Mouse (Mus musculus): ENCODE measurements around the gene Hist1h1d.
A peak's percentile ranks its signal among the peaks of the same experiment; 100 is the strongest.
"Not testable (repeated sequence)": the region's sequence is repeated elsewhere in the genome, so short reads cannot be mapped to it uniquely, and the experiment has no call there.

Hist1h1d gene

DNA sequence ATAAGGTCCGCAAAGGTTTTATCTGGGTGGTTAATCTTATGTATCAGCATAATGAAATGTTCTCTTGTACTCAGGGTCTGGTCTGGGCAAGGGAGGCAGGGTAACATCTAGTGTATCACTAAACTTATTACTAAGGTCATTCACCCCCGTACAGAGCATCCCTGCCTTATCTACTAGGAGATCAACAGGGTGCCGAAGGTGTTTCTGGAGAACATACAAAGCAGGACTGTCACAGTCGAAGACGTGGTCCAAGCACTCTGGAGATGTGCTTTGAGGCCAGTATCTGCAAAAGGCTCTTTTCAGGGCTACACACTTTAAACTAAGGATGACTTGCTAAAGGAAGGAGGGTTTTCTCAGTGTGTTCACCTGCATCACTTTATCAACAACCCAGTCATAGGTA is 6.4 kb upstream of the Hist1h1d start:
- no peak for DNase-seq (ENCODE audit: low read depth, low spot score)

DNA sequence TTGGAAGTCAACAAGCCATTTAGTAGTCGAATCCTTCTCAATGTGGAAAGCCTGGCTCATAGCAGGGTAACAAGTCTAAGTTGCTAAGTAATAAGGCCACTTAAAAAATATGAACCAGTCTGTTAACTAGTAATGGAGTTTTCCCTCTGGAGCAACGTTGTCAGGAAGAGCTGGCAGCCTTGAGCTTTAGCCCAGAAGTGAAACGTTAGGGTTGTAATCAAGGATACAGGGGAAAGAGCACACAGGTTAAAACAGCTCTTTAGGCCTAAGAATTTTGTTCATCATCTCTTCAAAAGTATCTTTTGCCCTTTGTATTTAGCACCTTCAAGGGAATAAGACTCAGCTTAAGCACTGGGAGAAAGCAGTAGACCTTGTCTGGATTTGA is 2.3 kb upstream of the Hist1h1d start:
- DNase-seq (ENCODE audit: low read depth, low spot score), result no peak

DNA sequence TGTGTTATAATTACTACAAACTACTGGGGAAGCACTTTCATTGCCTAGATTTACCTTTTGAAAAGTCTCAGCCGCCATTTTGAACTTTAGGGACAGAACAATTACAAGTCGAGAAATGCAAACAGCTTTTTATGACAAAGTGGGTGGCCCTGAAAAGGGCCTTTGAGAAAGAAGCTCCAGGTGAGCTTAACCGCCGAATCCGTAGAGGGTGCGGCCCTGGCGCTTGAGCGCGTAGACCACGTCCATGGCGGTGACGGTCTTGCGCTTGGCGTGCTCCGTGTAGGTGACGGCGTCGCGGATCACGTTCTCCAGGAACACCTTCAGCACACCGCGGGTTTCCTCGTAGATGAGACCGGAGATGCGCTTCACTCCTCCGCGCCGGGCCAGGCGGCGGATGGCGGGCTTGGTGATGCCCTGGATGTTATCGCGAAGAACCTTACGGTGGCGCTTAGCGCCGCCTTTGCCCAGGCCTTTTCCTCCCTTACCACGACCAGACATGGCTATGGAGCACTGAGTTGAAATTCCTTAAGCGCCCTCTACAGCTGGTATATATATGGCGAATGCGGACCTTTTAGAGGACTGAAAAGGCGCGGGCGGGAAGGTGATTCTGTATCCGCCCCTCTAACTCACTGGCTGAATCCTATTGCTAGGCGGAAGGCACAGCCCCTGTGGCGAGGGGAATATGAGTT is 1.8 kb upstream of the Hist1h1d start, which contains the start of gene Hist1h4f:
TSS of gene Hist1h4f (minus strand) at position 503 of the 689 bp plus-strand sequence.
- peak; percentile 98 for DNase-seq (ENCODE audit: low read depth, low spot score)

DNA sequence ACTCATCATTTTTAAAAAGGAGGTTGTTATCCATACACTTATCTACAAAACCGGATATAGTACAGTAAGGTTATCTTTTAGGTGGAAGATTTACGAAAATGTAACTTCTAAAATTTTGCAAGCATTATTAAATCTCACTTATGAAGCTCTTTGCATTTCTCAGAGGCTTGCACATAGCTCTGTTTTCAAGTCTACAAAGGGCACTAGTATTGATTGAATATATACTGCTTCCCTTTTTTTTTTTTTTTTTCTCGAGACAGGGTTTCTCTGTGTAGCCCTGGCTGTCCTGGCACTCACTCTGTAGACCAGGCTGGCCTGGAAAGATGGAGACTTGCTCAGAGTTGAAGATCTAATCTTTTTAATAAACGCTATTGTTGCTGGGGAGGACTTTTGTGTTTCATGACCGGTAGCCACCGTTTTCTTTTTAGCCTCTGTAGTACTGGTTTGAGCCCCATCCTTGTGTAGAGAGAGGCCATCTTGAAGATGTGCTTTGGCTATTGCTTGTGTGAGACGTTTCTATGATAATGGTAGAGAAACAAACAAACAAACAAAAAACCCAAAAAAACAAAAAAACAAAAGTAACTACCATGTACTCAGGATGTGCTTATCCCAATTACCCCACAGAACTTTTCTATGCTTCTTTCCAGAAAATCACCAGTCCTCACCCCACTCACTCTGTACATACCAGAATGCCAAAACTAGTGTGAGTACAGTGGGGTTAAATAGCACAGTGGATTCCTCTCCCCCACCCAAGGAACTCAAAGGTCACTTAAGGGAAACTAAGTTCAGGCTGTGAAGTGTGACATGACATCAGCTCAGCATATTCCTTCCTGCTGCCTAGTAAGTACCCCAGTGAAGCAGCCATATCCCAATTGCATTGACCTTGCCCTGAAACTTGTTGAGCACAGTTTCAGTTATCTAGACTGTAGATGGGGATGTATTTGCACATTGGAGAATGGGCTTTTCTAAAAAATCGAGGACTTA is 839 bp upstream of the Hist1h1d start:
- no peak for DNase-seq (ENCODE audit: low read depth, low spot score)

DNA sequence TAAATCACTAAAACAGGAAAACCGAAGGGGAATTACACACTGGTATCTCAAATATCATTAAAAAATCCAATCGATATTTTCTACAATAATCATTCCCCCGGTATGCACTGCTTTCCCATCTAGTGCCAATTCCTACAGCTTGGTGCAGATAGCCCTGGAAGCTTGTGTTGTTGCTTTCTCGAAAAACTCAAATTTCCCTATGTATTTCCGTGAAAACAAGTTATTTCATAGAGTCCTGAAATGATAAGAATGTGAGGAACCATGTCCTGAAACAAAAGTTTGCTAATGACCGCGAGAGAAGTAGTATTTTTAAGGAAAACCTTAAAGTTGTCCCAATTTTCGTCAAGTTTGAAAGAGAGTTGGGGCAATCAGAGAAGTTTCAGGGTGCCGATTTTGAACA is 1.3 kb downstream of the Hist1h1d start:
- no peak for DNase-seq (ENCODE audit: low read depth, low spot score)

DNA sequence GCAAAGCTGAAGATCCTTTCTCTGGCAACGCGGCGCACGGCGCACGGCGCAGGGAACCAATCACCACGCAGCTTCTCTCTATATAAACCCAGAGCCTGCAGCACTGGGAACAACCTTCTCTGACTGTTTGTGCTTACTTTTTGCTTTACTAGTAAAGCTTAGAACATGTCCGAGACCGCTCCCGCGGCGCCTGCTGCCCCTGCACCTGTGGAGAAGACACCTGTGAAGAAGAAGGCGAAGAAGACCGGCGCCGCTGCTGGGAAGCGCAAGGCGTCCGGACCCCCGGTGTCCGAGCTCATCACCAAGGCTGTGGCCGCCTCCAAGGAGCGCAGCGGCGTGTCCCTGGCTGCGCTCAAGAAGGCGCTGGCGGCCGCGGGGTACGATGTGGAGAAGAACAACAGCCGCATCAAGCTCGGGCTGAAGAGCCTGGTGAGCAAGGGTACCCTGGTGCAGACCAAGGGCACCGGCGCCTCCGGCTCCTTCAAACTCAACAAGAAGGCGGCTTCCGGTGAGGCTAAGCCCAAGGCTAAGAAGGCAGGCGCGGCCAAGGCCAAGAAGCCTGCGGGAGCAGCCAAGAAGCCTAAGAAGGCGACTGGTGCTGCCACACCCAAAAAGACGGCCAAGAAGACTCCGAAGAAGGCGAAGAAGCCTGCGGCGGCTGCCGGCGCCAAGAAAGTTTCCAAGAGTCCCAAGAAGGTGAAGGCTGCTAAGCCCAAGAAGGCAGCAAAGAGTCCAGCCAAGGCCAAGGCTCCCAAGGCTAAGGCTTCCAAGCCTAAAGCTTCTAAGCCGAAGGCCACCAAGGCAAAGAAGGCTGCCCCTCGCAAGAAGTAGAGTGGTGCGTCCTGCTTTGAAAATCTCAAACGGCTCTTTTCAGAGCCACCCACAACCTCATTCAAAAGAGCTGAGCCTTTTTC is 2.1 kb downstream of the Hist1h1d start:
- DNase-seq (ENCODE audit: low read depth, low spot score), result peak; percentile 94

DNA sequence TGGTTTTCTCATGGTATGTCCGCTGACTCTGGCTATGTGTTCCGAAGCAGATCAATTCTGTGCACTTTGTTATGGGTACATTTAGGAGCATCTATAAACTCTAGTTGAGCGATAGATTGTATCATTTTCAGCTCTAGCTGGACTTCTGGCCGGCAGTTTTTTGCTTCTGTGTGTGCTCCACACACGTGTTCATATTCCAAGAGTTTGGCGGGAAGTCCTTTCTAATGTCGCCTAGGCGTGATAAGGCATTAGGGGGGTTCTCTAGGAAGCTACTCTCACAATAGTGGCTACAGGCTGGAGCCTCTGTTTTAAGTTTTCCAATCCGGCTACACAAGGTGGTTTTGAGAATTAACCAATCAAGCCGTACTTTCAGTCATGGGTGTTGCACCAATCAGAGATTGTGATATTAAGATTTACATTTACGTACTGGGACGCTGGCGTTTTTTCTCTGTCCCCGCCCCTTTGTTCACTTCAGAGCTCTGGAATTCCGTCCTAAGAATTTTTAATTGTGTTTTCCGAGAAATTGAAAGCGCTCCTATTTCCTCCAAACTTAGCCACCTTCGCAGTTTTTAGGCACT is 2.9 kb downstream of the Hist1h1d start:
- peak; percentile 99 for DNase-seq (ENCODE audit: low read depth, low spot score)

DNA sequence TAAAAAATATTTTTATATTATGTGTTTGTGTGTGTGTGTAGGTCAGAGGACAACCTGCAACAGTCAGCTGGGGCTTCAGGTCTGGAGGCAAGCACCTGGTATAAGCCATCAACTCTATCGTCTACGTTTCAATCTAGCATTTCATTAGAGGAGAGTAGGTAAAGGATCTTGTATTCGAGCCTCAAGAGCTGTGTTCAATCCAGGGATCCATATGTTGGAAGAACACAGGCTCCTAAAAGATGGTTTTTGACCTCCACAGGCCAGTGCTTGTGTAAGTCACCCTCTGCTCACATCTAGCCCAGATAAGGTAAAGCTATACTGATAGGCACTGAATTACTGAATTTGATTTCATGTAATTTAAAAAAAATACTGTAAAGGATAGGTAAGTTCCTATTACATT is 3.8 kb downstream of the Hist1h1d start:
- DNase-seq (ENCODE audit: low read depth, low spot score), result no peak

DNA sequence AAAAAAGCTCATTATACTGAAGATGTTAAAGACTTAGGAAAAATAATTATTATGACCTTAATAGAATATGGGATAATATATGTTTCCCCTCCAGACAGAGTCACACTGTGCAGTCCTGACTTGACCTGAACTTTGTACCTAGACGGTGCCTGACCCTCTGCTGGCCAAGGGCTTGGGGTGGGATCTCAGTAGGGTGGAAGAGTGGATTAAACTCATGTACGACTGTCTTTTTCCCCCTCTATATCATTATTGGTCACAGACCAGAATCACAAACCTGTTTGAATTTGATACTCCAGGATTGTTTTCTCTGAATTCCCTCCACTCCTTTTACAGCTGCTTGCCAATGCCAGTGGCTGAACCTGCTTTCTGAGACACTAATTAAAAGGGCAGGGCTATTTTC is 7.6 kb downstream of the Hist1h1d start:
- DNase-seq (ENCODE audit: low read depth, low spot score), result not testable (repeated sequence)

DNA sequence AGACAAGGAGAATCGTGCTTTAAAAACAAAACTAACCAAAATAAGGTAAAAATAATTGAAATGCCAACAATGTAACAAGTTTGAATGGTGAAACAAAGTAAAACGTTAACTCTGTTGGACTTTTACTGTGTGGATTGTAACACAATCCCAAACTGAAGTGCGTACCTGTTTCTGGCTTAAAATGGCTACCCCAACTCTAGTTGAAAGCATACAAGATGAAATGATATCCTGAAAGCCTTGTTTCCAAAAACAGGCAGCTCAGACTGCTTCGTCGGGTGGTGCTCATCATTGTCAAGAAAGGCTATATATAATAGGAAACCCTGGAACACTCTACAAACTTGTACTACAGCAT is 8.4 kb downstream of the Hist1h1d start:
- DNase-seq (ENCODE audit: low read depth, low spot score), result not testable (repeated sequence)

DNA sequence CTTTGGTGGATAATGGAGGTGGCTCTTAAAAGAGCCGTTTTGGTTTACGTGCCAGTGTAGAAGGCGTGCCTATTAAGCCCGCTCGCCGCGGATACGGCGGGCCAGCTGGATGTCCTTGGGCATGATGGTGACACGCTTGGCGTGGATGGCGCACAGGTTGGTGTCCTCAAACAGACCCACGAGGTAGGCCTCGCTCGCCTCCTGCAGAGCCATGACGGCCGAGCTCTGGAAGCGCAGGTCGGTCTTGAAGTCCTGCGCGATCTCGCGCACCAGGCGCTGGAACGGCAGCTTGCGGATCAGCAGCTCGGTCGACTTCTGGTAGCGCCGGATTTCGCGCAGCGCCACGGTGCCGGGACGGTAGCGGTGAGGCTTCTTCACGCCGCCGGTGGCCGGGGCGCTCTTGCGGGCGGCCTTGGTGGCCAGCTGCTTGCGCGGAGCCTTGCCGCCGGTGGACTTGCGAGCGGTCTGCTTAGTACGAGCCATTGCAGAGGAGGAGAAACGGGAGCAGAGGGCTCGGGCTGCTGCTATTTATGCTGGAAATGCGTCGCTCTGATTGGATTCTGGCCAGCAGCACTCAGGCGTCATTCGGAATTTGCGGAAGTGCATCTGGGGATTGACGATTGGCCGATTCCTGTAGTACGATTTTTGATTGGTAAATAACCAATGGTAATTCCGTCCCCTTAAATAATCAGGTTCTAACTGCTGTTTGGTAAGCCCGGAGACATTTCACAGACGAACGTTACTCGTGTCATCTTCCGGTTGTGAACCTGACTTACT is 9.0 kb downstream of the Hist1h1d start, which contains the start of gene Hist1h3e:
TSS of gene Hist1h3e (minus strand) at position 487 of the 777 bp plus-strand sequence.
- DNase-seq (ENCODE audit: low read depth, low spot score), result peak; percentile 99

DNA sequence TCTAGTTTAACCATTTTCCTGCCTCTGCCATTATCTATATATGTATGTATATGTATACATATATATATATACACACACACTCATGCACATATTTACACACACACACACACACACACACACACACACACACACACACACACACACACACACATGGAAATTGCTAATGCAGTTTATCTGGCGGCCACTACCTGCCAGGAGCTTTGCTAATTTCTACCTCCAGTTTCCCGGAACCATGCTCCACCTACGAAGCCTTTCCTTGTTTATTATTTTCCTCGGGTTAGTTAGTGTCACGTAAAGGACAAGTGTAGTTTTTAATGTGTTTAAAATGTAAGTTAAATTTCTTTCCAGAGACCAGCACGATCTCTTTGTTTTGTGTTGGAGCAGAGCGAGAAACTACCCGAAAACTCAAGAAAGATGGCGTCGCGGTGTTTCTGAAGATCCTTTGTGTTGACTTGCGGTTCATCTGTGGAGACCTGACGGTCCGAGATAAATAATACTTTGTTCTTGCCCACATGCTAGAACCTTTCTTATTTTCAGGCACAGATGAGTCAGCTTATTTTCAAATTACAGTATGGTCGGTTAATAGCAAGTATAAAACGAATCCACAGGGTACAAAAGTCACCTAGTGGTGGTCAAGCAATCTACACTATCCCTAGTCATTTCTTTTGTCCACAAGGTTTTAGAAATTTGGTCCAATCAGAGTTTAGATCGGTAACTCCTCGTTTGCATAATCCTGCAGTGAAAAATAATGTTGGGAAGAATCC is 9.8 kb downstream of the Hist1h1d start:
- DNase-seq (ENCODE audit: low read depth, low spot score), result peak; percentile 93

DNA sequence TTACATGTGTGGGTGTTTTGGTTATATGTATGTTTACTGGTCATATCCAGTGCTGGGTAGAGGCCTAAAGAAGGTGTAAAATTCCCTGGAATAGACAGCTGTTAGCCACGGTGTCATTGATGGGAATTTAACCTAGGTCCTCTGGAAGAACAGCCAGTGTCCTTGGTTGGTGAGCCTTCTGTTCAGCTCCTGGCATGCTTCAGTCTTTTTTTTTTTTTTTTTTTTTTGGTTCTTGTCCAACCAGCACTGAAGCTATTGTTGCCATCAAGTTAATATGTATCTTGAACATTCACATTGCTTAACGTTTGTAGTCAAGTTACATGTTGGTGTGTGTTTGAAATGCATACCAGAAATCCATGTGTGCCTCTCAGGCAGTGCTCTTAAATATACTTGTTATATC is 11.4 kb downstream of the Hist1h1d start:
- DNase-seq (ENCODE audit: low read depth, low spot score), result no peak

DNA sequence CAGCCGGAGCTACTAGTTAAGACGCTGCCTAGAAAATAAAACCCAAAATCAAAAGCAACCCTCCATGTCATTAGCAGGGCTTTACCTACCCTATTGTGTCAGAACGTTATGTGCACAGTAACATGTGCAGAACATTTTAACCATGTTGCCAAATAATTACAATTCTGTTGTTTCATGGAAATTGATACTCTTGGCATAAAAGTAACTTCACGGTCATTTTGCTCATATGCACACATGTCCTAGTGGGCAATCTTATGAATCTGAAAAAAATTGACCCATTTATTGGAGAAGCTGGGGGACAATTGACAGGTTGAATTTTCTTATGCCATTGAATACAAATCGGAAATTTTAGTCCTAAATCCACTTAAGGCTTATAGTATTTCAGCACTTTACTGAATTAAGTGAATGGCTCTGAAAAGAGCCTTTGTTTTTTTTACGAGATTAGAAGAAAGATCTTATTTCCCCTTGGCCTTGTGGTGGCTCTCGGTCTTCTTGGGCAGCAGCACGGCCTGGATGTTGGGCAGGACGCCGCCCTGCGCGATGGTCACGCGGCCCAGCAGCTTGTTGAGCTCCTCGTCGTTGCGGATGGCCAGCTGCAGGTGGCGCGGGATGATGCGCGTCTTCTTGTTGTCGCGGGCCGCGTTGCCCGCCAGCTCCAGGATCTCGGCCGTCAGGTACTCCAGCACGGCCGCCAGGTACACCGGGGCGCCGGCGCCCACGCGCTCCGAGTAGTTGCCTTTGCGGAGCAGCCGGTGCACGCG is 17.4 kb downstream of the Hist1h1d start:
- peak; percentile 62 for DNase-seq (ENCODE audit: low read depth, low spot score)

DNA sequence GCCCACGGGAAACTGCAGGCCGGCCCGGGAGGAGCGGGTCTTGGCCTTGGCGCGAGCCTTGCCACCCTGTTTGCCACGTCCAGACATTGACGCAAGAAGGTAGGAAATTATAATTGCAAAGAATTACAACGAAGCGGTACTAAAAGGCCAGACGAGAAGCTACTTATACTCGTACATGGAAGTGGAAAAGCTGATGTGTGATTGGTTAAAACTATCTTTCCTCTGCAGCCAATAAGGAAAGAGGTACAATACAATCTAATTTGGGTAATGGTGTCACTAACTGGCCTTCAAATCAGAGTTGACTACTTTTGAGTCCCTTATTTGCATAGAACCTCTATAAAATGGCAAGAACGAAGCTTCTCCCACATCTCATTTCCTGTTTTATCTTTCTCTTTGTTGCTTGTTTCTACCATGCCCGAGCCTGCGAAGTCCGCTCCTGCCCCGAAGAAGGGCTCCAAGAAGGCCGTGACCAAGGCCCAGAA is 18.0 kb downstream of the Hist1h1d start, which contains the start of the genes Hist1h2ae and Hist1h2bg:
TSS of gene Hist1h2ae (minus strand) at position 199 of the 482 bp plus-strand sequence.
TSS of gene Hist1h2bg (plus strand) at position 375 of the 482 bp plus-strand sequence.
- peak; percentile 99 for DNase-seq (ENCODE audit: low read depth, low spot score)

DNA sequence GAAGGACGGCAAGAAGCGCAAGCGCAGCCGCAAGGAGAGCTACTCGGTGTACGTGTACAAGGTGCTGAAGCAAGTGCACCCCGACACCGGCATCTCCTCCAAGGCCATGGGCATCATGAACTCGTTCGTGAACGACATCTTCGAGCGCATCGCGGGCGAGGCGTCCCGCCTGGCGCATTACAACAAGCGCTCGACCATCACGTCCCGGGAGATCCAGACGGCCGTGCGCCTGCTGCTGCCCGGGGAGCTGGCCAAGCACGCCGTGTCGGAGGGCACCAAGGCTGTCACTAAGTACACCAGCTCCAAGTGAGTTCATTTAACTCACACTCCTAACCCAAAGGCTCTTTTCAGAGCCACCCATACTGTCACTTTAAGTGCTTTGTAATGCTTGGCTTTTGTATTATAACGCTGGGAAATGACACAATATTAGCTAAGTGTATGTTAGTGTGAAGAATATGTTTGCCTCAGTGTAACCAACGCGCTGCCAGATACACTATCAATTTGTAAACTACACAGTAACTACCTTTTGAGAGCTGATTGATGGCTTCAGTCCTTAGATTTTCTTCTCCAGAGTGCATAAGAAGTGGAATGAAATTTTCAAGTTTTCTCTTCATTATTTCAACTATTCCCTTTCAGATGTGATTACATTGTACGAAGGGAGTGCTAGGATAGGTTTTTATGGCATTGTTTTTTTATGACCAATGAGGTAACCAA is 18.6 kb downstream of the Hist1h1d start:
- peak; percentile 75 for DNase-seq (ENCODE audit: low read depth, low spot score)

DNA sequence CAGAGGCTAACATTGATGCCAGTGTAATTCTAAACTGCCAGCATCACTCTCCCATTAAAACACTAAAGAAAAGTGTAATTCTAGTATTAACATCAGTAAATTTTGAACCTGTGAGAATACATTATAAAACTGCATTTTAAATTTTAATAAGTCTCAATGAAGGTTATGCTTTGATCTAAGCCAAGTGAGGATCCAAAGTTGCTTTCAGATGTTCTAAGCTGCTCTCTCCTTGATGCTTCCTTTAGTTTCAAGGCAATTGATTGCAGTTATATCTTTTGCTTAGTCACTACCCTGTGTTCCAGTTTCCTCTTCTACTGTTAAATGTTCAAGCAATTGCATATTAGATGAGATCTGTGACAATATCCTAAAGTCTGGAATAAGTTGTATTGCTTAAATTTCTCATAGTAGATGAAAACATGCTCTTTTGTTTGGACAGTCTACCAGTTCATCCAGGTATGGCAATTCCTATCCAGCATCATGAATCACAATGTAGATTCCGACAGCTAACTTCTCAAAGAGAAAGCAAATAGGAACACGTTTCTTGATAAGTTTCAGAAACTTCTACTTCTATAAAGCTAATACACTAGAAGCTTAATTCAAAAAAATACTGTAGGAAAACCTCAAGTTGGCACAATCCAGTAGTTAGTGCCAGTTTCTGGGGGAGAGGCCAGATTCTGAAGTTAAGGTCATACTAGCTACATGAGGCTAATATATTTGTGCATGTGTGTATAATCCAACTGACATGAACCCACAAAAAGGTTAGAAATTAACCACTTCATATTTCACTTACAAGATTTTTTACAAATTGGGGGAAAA is 19.4 kb downstream of the Hist1h1d start:
- DNase-seq (ENCODE audit: low read depth, low spot score), result peak; percentile 57
